Mouse (Mus musculus): ENCODE results near the gene Lsm14b. TPM values are rescaled to one million over a fixed set of nuclear protein-coding genes. Genes with fewer than 3 reads are reported as not detected.

Lsm14b gene
- polyA plus RNA-seq, 1 experiment from 2014 or later: 20.6 TPM

- 37% methylated on average over 1 of the region's 1 CpGs for WGBS
- Histone ChIP-seq H3K9ac (no peak overlapping the region), H3K4me3 (no peak overlapping the region), H3K27ac (no peak overlapping the region), H3K4me1 (no peaks in the 10 kb centered on the region), H3K4me2 (no peak overlapping the region), H3K36me3 (ENCODE audit: poor library complexity, severe bottlenecking) (no peaks in the 10 kb centered on the region), H3K27me3 (no peaks in the 10 kb centered on the region), H3K9me3 (replicated peaks) (no peaks in the 10 kb centered on the region)
- ATAC-seq: no peak
These were observed 35.7 kb upstream of the Lsm14b start for GRCm38 (mm10) chr2:179989098-179989497.

GRCm38 (mm10) chr2:179993071-179993470 lies 31.7 kb upstream of the Lsm14b start:
- H3K9ac ChIP-seq: no peak overlapping the region
- H3K9me3 ChIP-seq (replicated peaks): no peaks in the 10 kb centered on the region
- no peak overlapping the region for H3K4me2 ChIP-seq
- WGBS: 85% methylated on average over 5 of the region's 5 CpGs
- H3K4me1 ChIP-seq: no peaks in the 10 kb centered on the region
- H3K27me3 ChIP-seq: no peaks in the 10 kb centered on the region
- ATAC-seq: no peak
- H3K4me3 ChIP-seq: no peak overlapping the region
- no peak overlapping the region for H3K27ac ChIP-seq
- H3K36me3 ChIP-seq (ENCODE audit: poor library complexity, severe bottlenecking): no peaks in the 10 kb centered on the region

DNA sequence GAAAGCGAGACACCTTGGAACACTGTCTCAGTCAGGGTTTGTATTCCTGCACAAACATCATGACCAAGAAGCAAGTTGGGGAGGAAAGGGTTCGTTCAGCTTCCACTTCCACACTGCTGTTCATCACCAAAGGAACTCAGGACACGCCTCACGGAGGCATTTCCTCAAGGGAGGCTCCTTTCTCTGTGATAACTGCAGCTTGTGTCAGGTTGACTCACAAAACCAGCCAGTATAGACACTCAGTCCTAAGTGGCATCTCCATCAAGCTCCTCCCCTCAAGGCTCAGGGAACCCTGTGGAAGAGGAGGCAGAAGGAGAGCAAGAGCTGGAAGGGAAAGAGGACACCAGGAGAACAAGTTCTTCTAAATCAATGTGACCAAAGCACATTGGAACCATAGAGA lies 26.4 kb upstream of the Lsm14b start:
- no peak overlapping the region for H3K9ac ChIP-seq
- H3K36me3 ChIP-seq (ENCODE audit: poor library complexity, severe bottlenecking): no peaks in the 10 kb centered on the region
- ATAC-seq: no peak
- H3K9me3 ChIP-seq (replicated peaks): no peaks in the 10 kb centered on the region
- H3K4me1 ChIP-seq: no peaks in the 10 kb centered on the region
- no peak overlapping the region for H3K27ac ChIP-seq
- H3K4me3 ChIP-seq: no peak overlapping the region
- H3K27me3 ChIP-seq: no peaks in the 10 kb centered on the region
- no peak overlapping the region for H3K4me2 ChIP-seq
- 80% methylated on average over 4 of the region's 4 CpGs for WGBS

GRCm38 (mm10) chr2:180001635-180002034 lies 23.2 kb upstream of the Lsm14b start:
- Histone ChIP-seq H3K4me2 (no peak overlapping the region), H3K27ac (no peak overlapping the region), H3K9me3 (replicated peaks) (no peaks in the 10 kb centered on the region), H3K4me3 (no peak overlapping the region), H3K27me3 (0 out of 2 replicates have a peak, but pooled peaks cover 5% of the 10 kb centered on the region), H3K36me3 (ENCODE audit: poor library complexity, severe bottlenecking) (no peaks in the 10 kb centered on the region), H3K4me1 (no peaks in the 10 kb centered on the region), H3K9ac (no peak overlapping the region)
- WGBS: 87% methylated on average over 9 of the region's 9 CpGs
- no peak for ATAC-seq

DNA sequence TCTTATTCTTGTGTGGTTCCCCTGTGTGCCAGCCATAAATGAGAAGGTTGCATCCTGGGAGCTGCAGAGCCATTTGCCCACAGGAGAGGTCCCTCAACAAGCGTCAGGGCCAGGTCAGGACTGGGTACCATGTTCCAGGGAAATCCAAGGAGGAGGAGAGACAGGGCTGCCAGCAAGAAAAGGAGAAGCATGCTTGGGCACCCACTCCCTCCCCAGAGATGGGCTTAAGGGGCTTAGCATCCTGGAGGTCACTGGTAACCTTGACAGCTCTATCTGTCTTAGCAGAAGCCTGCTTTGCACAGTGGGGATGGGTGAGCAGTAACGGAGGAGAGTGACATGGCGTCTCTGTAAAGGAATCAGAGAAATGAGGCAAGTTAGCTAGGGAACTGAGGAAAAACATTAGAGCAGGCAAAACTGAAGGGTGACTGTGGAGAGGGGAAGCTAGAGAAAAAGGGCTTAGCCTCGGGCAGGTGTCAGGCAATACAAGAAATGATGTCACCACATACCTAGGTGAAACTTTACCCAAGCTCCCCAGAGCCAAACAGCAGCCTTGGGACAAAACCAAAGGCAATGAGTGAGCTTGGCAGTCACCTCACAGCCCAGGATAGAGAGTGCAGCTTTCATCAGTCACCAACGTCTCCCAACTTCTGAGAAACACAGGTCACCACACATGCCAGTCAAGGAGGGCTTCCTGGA lies 19.0 kb upstream of the Lsm14b start:
- Histone ChIP-seq H3K27me3 (0 out of 2 replicates have a peak, but pooled peaks cover 5% of the 10 kb centered on the region), H3K4me3 (no peak overlapping the region), H3K4me1 (no peaks in the 10 kb centered on the region), H3K27ac (no peak overlapping the region), H3K9ac (no peak overlapping the region), H3K4me2 (no peak overlapping the region), H3K36me3 (ENCODE audit: poor library complexity, severe bottlenecking) (no peaks in the 10 kb centered on the region), H3K9me3 (replicated peaks) (no peaks in the 10 kb centered on the region)
- no peak for ATAC-seq
- WGBS: 65% methylated on average over 5 of the region's 5 CpGs

DNA sequence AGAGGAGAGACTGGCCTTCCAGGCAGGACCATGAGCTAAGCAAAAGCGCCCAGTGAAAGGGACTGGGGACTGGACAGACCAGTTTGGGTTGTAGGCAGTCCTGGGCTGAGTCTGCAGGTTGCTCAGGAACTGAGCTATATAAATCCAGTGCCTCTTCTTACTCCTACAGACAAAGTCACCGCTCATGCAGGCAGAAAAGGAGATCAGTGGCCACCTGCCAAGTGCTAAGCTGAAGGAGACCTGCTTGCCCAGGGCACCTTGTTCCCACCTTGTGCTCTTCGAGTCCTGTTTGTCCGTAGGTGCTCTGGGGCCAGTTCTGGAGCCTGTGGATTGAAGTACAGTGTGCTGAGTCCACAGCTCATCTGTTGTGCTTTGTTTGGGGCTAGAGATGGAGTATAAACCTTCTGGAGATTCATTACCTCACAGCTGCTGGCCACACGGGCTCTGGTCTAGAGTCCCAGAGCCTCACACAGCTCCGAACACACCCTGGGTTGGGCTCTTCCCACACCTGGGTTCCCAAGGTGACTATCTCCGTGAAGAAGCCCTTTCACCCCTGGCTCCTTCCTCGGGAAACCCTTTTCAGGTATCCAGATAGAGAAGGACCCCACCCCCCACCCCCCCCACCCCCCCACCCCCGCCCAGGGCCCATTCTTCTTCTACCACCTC lies 18.3 kb upstream of the Lsm14b start:
- Histone ChIP-seq H3K27me3 (0 out of 2 replicates have a peak, but pooled peaks cover 5% of the 10 kb centered on the region), H3K36me3 (ENCODE audit: poor library complexity, severe bottlenecking) (no peaks in the 10 kb centered on the region), H3K4me1 (no peaks in the 10 kb centered on the region), H3K4me3 (no peak overlapping the region), H3K9ac (no peak overlapping the region), H3K4me2 (no peak overlapping the region), H3K27ac (no peak overlapping the region), H3K9me3 (replicated peaks) (no peaks in the 10 kb centered on the region)
- ATAC-seq: no peak
- WGBS: 40% methylated on average over 9 of the region's 9 CpGs

GRCm38 (mm10) chr2:180010686-180011085 lies 14.1 kb upstream of the Lsm14b start:
- Histone ChIP-seq H3K4me1 (no peaks in the 10 kb centered on the region), H3K4me3 (no peak overlapping the region), H3K27me3 (0 out of 2 replicates have a peak, but pooled peaks cover 5% of the 10 kb centered on the region), H3K36me3 (ENCODE audit: poor library complexity, severe bottlenecking) (no peaks in the 10 kb centered on the region), H3K9me3 (replicated peaks) (no peaks in the 10 kb centered on the region), H3K4me2 (no peak overlapping the region), H3K9ac (no peak overlapping the region), H3K27ac (no peak overlapping the region)
- no peak for ATAC-seq
- WGBS: 92% methylated on average over 7 of the region's 7 CpGs

- ATAC-seq: no peak
- Histone ChIP-seq H3K9ac (no peak overlapping the region), H3K27me3 (0 out of 2 replicates have a peak, but pooled peaks cover 2% of the 10 kb centered on the region), H3K9me3 (replicated peaks) (no peaks in the 10 kb centered on the region), H3K4me1 (no peaks in the 10 kb centered on the region), H3K4me3 (no peak overlapping the region), H3K27ac (no peak overlapping the region), H3K4me2 (no peak overlapping the region), H3K36me3 (ENCODE audit: poor library complexity, severe bottlenecking) (no peaks in the 10 kb centered on the region)
- 84% methylated on average over 6 of the region's 6 CpGs for WGBS
These were observed 13.4 kb upstream of the Lsm14b start for GRCm38 (mm10) chr2:180011370-180011769.

- ATAC-seq: no peak
- H3K36me3 ChIP-seq (ENCODE audit: poor library complexity, severe bottlenecking): no peaks in the 10 kb centered on the region
These were observed 11.1 kb upstream of the Lsm14b start for GRCm38 (mm10) chr2:180013686-180014085.

GRCm38 (mm10) chr2:180017632-180018031 lies 7.2 kb upstream of the Lsm14b start:
- no peaks in the 10 kb centered on the region for H3K36me3 ChIP-seq (ENCODE audit: poor library complexity, severe bottlenecking)
- no peaks in the 10 kb centered on the region for H3K4me1 ChIP-seq
- H3K9me3 ChIP-seq (replicated peaks): no peaks in the 10 kb centered on the region
- H3K27ac ChIP-seq: no peak overlapping the region
- WGBS: 69% methylated on average over 4 of the region's 4 CpGs
- no peak overlapping the region for H3K9ac ChIP-seq
- H3K27me3 ChIP-seq: peaks cover 46% of the 10 kb centered on the region
- ATAC-seq: no peak
- no peak overlapping the region for H3K4me2 ChIP-seq
- no peak overlapping the region for H3K4me3 ChIP-seq

More at GRCm38 (mm10) chr2:180013686-180014085, 11.1 kb upstream of the Lsm14b start:
- Histone ChIP-seq H3K4me2 (no peak overlapping the region), H3K9me3 (replicated peaks) (no peaks in the 10 kb centered on the region), H3K4me1 (no peaks in the 10 kb centered on the region), H3K9ac (no peak overlapping the region), H3K27ac (no peak overlapping the region), H3K4me3 (no peak overlapping the region), H3K27me3 (peaks cover 11% of the 10 kb centered on the region)
- 92% methylated on average over 7 of the region's 7 CpGs for WGBS

DNA sequence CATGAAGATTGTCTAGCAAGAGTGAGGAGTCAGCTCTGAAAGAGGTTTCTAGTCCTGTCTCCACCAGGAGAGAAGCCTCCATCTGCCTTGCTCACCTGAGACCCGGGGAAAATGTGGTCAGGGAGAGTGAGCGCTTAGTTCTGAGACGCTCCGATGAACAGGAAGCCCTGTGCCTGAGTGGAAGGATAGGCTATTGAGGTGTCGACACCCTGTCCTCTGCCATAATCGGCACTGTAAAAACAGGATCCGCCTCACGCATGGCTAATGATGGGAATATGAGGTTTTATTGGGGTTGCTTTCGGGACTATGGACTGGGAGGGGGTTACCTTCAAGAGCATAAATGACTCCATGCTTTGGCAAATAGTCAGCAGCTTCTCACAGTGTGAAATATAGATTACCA lies 6.2 kb upstream of the Lsm14b start:
- Histone ChIP-seq H3K9ac (no peak overlapping the region), H3K4me2 (no peak overlapping the region), H3K27me3 (peaks cover 55% of the 10 kb centered on the region), H3K9me3 (replicated peaks) (no peaks in the 10 kb centered on the region), H3K4me3 (no peak overlapping the region), H3K4me1 (0 out of 2 replicates have a peak, but pooled peaks cover under 1% of the 10 kb centered on the region), H3K27ac (no peak overlapping the region), H3K36me3 (ENCODE audit: poor library complexity, severe bottlenecking) (no peaks in the 10 kb centered on the region)
- no peak for ATAC-seq
- 86% methylated on average over 9 of the region's 9 CpGs for WGBS

DNA sequence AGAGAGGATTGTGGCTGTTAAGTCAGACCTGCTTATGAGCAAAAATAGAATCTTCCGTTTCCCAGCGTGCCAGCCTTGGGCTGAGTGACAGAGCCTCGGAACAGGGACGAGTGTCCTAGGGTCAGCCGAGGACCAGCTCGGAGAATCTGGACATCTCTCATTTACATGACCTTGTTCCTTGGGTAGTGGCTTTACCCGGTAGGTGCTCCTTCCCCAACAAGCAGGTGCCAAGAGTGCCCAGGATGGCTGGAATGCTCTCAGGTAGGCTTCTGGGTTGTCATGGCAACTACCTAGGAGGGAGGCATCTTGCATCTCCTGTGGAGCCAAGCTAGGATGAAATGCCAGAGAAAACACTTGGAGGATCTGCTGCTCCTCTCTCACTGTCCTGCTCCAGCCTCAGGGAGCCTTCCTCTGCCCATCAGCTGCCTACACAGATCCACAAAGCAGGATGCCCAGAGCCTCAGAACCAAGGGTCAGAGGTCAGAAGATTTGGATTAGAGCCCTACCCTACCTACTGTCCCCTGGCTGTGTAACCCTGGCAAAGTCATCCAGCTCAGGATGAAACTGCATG lies 4.6 kb upstream of the Lsm14b start:
- H3K4me1 ChIP-seq: 0 out of 2 replicates have a peak, but pooled peaks cover 8% of the 10 kb centered on the region
- H3K27me3 ChIP-seq: peaks cover 58% of the 10 kb centered on the region
- H3K9ac ChIP-seq: no peak overlapping the region
- no peak overlapping the region for H3K27ac ChIP-seq
- no peaks in the 10 kb centered on the region for H3K36me3 ChIP-seq (ENCODE audit: poor library complexity, severe bottlenecking)
- H3K9me3 ChIP-seq (replicated peaks): no peaks in the 10 kb centered on the region
- ATAC-seq: no peak
- 70% methylated on average over 7 of the region's 7 CpGs for WGBS
- H3K4me3 ChIP-seq: no peak overlapping the region
- no peak overlapping the region for H3K4me2 ChIP-seq
